Mouse (Mus musculus): ENCODE data around the gene Taar2. TPM values are rescaled to one million over a fixed set of nuclear protein-coding genes. Genes with fewer than 3 reads are reported as not detected.

The Taar2 gene
- polyA plus RNA-seq, 1 experiment = not detected

DNA sequence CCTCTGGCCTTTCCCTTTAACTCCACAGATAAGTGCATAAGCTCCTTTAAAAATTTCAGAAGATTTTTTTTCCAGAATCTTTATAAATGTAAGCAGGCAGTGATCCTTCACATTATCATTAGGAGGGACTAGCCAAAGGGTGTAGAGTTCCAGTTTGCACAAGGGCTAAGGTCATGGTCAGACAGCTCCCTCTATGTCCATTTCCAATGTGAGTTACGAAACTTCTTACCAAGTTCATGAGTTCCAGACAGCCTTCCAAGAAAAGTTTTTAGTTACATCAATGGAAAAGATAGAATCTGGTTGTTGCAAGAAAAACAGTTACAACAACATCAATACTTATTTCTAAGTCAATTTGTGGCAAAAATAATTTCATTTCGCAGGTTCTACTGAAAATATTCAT, 14.4 kb upstream of the Taar2 start:
- no peak for TF ChIP-seq POLR2A (IDR thresholded peaks at IDR 0.05; ENCODE audit: borderline replicate concordance, insufficient read depth, low read length)
- TF ChIP-seq CTCF (IDR thresholded peaks at IDR 0.05; ENCODE audit: borderline replicate concordance, insufficient read depth, low read depth, low read length) = no peak
- 87% methylated on average over 2 of the region's 2 CpGs for WGBS
- Histone ChIP-seq H3K27me3 (ENCODE audit: control insufficient read depth, insufficient read depth, low read length) (no peaks in the 10 kb centered on the region), H3K27ac (ENCODE audit: insufficient read depth, low read length) (no peak overlapping the region), H3K4me1 (ENCODE audit: control insufficient read depth, insufficient read depth, low read length) (no peaks in the 10 kb centered on the region), H3K4me3 (replicated peaks; ENCODE audit: insufficient read depth, low read depth, low read length) (no peak overlapping the region)
- DNase-seq = no peak

DNA sequence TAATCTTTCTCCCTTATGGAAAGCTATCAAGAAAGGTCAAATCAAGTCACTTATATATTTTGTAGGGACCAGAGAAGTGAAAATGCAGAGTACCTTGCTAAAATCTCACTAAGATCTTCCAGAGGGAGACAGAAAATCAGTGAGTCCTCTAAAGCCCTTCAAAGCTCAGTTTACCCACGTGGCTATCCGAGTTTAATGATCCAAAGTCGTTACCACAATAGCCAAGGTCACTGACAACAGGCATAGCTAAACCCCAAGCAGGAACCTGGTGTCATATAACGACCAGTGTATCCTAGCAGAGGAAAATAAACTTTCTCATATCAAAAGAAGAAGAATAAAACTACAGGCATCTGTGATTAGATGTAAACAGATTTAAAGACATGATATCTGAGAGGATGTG, 759 bp upstream of the Taar2 start:
- TF ChIP-seq POLR2A (IDR thresholded peaks at IDR 0.05; ENCODE audit: borderline replicate concordance, insufficient read depth, low read length) = no peak
- TF ChIP-seq CTCF (IDR thresholded peaks at IDR 0.05; ENCODE audit: borderline replicate concordance, insufficient read depth, low read depth, low read length) = no peak
- Histone ChIP-seq H3K4me3 (replicated peaks; ENCODE audit: insufficient read depth, low read depth, low read length) (no peak overlapping the region), H3K27me3 (ENCODE audit: control insufficient read depth, insufficient read depth, low read length) (no peaks in the 10 kb centered on the region), H3K4me1 (ENCODE audit: control insufficient read depth, insufficient read depth, low read length) (no peaks in the 10 kb centered on the region), H3K27ac (ENCODE audit: insufficient read depth, low read length) (no peak overlapping the region)
- 56% methylated on average over 4 of the region's 4 CpGs for WGBS
- DNase-seq = no peak

DNA sequence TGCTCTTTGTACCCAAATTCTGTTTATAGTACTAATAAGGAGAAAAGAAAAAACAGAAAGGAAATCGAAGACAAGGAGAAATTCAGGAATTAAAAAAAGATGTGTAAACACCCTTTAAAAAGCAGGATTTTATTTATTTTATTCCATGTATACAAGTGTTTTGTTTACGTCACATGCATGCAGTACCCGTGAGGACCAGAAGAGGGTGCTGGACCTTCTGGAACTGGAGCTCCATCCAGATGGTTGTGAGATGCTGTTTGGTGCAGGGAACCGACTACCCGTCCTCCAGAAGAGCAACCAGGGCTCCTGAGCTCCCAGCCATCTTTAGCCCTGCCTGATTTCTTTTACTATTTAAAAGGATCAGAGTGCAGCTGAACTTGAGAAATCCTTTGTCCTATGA, 4.1 kb downstream of the Taar2 start:
- no peak for DNase-seq
- Histone ChIP-seq H3K4me1 (ENCODE audit: control insufficient read depth, insufficient read depth, low read length) (no peaks in the 10 kb centered on the region), H3K4me3 (replicated peaks; ENCODE audit: insufficient read depth, low read depth, low read length) (no peak overlapping the region), H3K27ac (ENCODE audit: insufficient read depth, low read length) (no peak overlapping the region), H3K27me3 (ENCODE audit: control insufficient read depth, insufficient read depth, low read length) (no peaks in the 10 kb centered on the region)
- TF ChIP-seq POLR2A (IDR thresholded peaks at IDR 0.05; ENCODE audit: borderline replicate concordance, insufficient read depth, low read length) (no peak), CTCF (IDR thresholded peaks at IDR 0.05; ENCODE audit: borderline replicate concordance, insufficient read depth, low read depth, low read length) (0 out of 2 replicates have a peak, but pooled peaks have one; percentile 8)
- 87% methylated on average over 5 of the region's 5 CpGs for WGBS

DNA sequence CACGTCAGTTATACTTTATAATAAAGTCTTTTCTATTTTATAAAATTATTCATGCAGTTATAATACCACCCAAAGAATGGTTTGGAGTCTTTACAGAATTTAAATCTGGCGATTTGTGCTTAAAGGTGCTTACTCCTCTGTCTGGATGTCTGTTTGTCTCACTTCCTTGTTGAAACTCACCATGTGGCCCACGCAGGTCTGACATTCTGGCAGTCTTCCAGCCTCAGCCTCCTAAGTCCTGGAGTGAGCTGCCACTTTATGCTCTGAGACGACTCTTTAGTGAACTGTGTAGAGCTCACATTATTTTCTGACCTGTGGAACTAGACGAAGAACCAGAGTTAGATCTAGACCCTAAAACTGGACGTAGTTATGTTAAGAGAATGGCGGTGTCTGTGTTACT, 9.7 kb downstream of the Taar2 start:
- H3K4me3 ChIP-seq (replicated peaks; ENCODE audit: insufficient read depth, low read depth, low read length) = no peak overlapping the region
- peaks cover 12% of the 10 kb centered on the region for H3K4me1 ChIP-seq (ENCODE audit: control insufficient read depth, insufficient read depth, low read length)
- 43% methylated on average over 7 of the region's 7 CpGs for WGBS
- H3K27me3 ChIP-seq (ENCODE audit: control insufficient read depth, insufficient read depth, low read length) = no peaks in the 10 kb centered on the region
- no peak overlapping the region for H3K27ac ChIP-seq (ENCODE audit: insufficient read depth, low read length)
- DNase-seq = peak in 1 of 2 experiments; percentile 30
- TF ChIP-seq POLR2A (IDR thresholded peaks at IDR 0.05; ENCODE audit: borderline replicate concordance, insufficient read depth, low read length) (no peak), CTCF (IDR thresholded peaks at IDR 0.05; ENCODE audit: borderline replicate concordance, insufficient read depth, low read depth, low read length) (no peak)

DNA sequence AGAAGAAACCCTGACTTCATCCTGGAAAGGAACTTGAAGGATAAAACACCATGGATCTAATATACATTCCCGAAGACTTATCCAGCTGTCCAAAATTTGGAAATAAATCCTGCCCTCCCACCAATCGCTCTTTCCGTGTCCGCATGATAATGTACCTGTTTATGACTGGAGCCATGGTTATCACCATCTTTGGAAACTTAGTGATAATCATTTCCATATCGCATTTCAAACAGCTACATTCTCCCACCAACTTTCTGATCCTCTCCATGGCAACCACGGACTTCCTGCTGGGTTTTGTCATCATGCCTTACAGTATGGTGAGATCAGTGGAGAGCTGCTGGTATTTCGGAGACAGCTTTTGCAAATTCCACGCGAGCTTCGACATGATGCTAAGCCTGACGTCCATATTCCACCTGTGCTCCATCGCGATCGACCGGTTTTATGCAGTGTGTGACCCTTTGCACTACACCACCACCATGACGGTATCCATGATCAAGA, 11.2 kb downstream of the Taar2 start, which contains the start of gene Taar3:
Gene Taar3, plus strand, starts transcription at position 51 of the 498 bp plus-strand sequence.
- WGBS = 67% methylated on average over 16 of the region's 16 CpGs
- no peak for DNase-seq
- TF ChIP-seq CTCF (IDR thresholded peaks at IDR 0.05; ENCODE audit: borderline replicate concordance, insufficient read depth, low read depth, low read length) = no peak

DNA sequence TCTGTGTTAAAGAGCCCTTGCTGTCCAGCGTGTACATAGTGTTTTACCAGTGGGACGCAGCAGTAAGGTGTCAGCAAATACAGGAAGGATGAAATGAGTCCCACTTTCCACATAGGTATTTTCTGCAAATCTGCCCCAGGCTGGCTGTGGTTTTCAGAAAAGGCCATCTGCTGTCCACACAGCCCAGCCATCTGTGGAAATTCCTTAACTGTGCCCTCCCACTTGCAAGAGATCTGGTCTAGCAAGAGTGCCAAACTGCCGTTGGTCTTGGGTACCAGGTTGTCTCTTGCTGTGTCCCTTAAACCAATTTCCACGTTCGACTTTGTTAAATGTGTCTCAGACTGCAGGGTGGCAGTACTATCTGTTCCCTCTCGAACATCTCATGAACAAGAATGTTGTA, 13.3 kb downstream of the Taar2 start:
- no peaks in the 10 kb centered on the region for H3K27me3 ChIP-seq (ENCODE audit: control insufficient read depth, insufficient read depth, low read length)
- no peak overlapping the region for H3K4me3 ChIP-seq (replicated peaks; ENCODE audit: insufficient read depth, low read depth, low read length)
- TF ChIP-seq POLR2A (IDR thresholded peaks at IDR 0.05; ENCODE audit: borderline replicate concordance, insufficient read depth, low read length) (no peak), CTCF (IDR thresholded peaks at IDR 0.05; ENCODE audit: borderline replicate concordance, insufficient read depth, low read depth, low read length) (peak; percentile 18; the same call in 1 of the 2 replicates)
- 9% methylated on average over 6 of the region's 6 CpGs for WGBS
- DNase-seq = peak; percentile 66 to 79
- peaks cover 12% of the 10 kb centered on the region for H3K4me1 ChIP-seq (ENCODE audit: control insufficient read depth, insufficient read depth, low read length)
- H3K27ac ChIP-seq (ENCODE audit: insufficient read depth, low read length) = peak overlapping the region; percentile 71; the same call in 1 of the 2 replicates

More for the DNA sequence above, 11.2 kb downstream of the Taar2 start, which contains the start of gene Taar3:
- Histone ChIP-seq H3K4me3 (replicated peaks; ENCODE audit: insufficient read depth, low read depth, low read length) (no peak within 1 kb of the TSS), H3K27ac (ENCODE audit: insufficient read depth, low read length) (no peak within 1 kb of the TSS), H3K27me3 (ENCODE audit: control insufficient read depth, insufficient read depth, low read length) (no peaks in the 10 kb centered on the region), H3K4me1 (ENCODE audit: control insufficient read depth, insufficient read depth, low read length) (peaks cover 12% of the 10 kb centered on the region)

DNA sequence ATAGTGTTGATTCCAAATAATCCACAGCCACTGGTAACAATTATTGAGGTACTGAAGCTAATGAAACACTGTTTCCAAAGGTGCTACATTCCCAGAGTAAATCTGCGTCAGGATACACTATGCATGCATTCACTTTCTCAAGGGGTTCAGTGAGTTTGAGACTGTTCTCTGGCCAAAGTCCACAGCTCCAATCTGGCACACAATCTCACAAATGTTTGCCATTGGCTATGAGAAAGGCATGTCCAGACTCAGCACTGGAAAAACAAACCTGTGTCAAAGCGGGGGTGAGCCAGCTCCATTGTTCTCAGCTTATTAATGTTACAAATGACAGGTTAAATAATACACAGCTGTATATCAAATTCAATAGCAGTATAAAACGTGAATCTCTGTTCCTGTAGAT, 20.7 kb downstream of the Taar2 start:
- DNase-seq = peak in 1 of 2 experiments; percentile 20
- WGBS = 22% methylated on average over 3 of the region's 3 CpGs

DNA sequence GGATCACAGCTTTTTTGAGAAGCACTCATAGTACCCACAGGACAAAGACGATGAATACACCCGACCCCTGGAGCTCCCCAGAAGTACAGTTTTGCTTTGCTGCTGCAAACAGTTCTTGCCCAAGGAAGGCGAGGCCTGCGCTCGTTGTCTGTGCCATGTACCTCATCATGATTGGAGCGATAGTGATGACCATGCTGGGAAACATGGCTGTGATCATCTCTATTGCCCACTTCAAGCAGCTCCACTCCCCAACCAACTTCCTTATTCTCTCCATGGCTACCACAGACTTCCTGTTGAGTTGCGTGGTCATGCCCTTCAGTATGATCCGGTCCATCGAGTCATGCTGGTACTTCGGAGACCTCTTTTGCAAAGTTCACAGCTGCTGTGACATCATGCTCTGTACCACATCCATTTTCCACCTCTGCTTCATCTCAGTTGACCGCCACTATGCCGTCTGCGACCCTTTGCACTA, 22.1 kb downstream of the Taar2 start, which contains the start of gene Taar4:
Gene Taar4, plus strand, starts transcription at position 51 of the 472 bp plus-strand sequence.
- no peak for DNase-seq
- Histone ChIP-seq H3K27me3 (ENCODE audit: control insufficient read depth, insufficient read depth, low read length) (no peaks in the 10 kb centered on the region), H3K4me1 (ENCODE audit: control insufficient read depth, insufficient read depth, low read length) (peaks cover 2% of the 10 kb centered on the region; the same call in 1 of the 2 replicates), H3K4me3 (replicated peaks; ENCODE audit: insufficient read depth, low read depth, low read length) (no peak within 1 kb of the TSS), H3K27ac (ENCODE audit: insufficient read depth, low read length) (no peak within 1 kb of the TSS)
- 94% methylated on average over 13 of the region's 13 CpGs for WGBS
- TF ChIP-seq CTCF (IDR thresholded peaks at IDR 0.05; ENCODE audit: borderline replicate concordance, insufficient read depth, low read depth, low read length) (no peak), POLR2A (IDR thresholded peaks at IDR 0.05; ENCODE audit: borderline replicate concordance, insufficient read depth, low read length) (no peak)

More for the DNA sequence above, 20.7 kb downstream of the Taar2 start:
- no peak overlapping the region for H3K4me3 ChIP-seq (replicated peaks; ENCODE audit: insufficient read depth, low read depth, low read length)
- TF ChIP-seq CTCF (IDR thresholded peaks at IDR 0.05; ENCODE audit: borderline replicate concordance, insufficient read depth, low read depth, low read length) = no peak
- no peak for TF ChIP-seq POLR2A (IDR thresholded peaks at IDR 0.05; ENCODE audit: borderline replicate concordance, insufficient read depth, low read length)
- H3K27ac ChIP-seq (ENCODE audit: insufficient read depth, low read length) = no peak overlapping the region
- no peaks in the 10 kb centered on the region for H3K27me3 ChIP-seq (ENCODE audit: control insufficient read depth, insufficient read depth, low read length)
- peaks cover 2% of the 10 kb centered on the region; the same call in 1 of the 2 replicates for H3K4me1 ChIP-seq (ENCODE audit: control insufficient read depth, insufficient read depth, low read length)

Measured in cerebellum, adult 2 months (tissue).